Mouse (Mus musculus) megakaryocyte, embryonic 14.5 days (primary cell): ENCODE measurements around the gene Mdfic.

Experiments used
- FLI1 ChIP-seq: IDR thresholded peaks from 2 replicates; pipeline ENCODE4 v1.6.1; 2012; ENCODE audit warnings: low read length, inconsistent platforms, mixed read lengths
- GATA1 ChIP-seq: IDR thresholded peaks from 3 replicates; pipeline ENCODE4 v1.6.1; 2012; ENCODE audit warnings: mixed read lengths, low read length, inconsistent platforms, borderline replicate concordance

DNA sequence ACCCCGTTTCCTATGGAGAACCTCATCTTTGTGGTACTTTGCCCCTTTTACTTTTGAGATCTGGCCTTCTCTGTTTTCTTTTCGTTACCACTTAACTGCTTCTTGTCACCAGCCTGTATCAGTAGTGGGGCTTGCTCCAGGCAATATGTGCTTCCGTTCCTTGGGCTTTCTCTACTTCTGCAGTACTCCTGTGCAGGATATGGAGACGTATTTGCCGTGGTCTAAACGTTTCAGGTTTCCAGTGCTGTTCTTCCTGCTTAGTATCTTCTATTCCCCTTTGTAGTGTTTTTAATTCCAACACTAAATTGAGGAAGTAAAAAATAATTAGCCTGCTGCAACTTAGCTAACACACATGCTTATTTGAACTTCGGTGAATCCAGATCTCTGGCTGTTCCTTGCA is 43.6 kb downstream of the Mdfic start:
- no peak for TF ChIP-seq FLI1
- no peak for TF ChIP-seq GATA1
